Mouse (Mus musculus) CH12.LX (cell line): Measurements from ENCODE around the gene Tex13b.
"Not testable (repeated sequence)": the region's sequence is repeated elsewhere in the genome, so short reads cannot be mapped to it uniquely, and the experiment has no call there.

Experiments
- CTCF ChIP-seq, 2 experiments: IDR thresholded peaks in 1 of 2; conservative IDR thresholded peaks in 1 of 2; 2 replicates each; pipeline ENCODE4 v1.5.1; 2011 to 2012; ENCODE audit warnings: low read depth in 2 of 2, low read length in 2 of 2, improper control_type of control experiment in 1 of 2, inconsistent platforms in 1 of 2, mild to moderate bottlenecking in 1 of 2, moderate library complexity in 1 of 2
- EP300 ChIP-seq: IDR thresholded peaks from 2 replicates; pipeline ENCODE4 v1.6.1; 2011; ENCODE audit warnings: low read length, improper control_type of control experiment
- ETS1 ChIP-seq: conservative IDR thresholded peaks from 2 replicates; pipeline ENCODE4 v1.6.1; 2012; ENCODE audit warnings: low read depth, mild to moderate bottlenecking, inconsistent platforms, low read length, improper control_type of control experiment, moderate library complexity
- GABPA ChIP-seq: IDR thresholded peaks from 2 replicates; pipeline ENCODE4 v1.6.1; 2012; ENCODE audit warnings: low read depth, low read length, improper control_type of control experiment, inconsistent platforms; ENCODE audit not compliant: insufficient replicate concordance
- HCFC1 ChIP-seq: IDR thresholded peaks from 2 replicates; pipeline ENCODE4 v1.6.1; 2012; ENCODE audit warnings: low read depth, mild to moderate bottlenecking, inconsistent platforms, low read length, improper control_type of control experiment
- MYC ChIP-seq: IDR thresholded peaks from 2 replicates; pipeline ENCODE4 v1.6.1; 2011; ENCODE audit warnings: low read depth, mild to moderate bottlenecking, improper control_type of control experiment, low read length
- NELFE ChIP-seq: IDR thresholded peaks from 2 replicates; pipeline ENCODE4 v1.6.1; 2011; ENCODE audit warnings: low read depth, low read length, improper control_type of control experiment
- NRF1 ChIP-seq: IDR thresholded peaks from 2 replicates; pipeline ENCODE4 v1.6.1; 2014; ENCODE audit warnings: low read depth, mild to moderate bottlenecking, inconsistent platforms, low read length, improper control_type of control experiment, moderate library complexity
- POLR2A ChIP-seq: IDR thresholded peaks from 2 replicates; pipeline ENCODE4 v1.6.1; 2011; ENCODE audit warnings: low read depth, mild to moderate bottlenecking, improper control_type of control experiment, low read length
- RAD21 ChIP-seq: IDR thresholded peaks from 2 replicates; pipeline ENCODE4 v1.6.1; 2011; ENCODE audit warnings: low read depth, mild to moderate bottlenecking, low read length, improper control_type of control experiment, moderate library complexity
- SMC3 ChIP-seq: IDR thresholded peaks from 2 replicates; pipeline ENCODE4 v1.6.1; 2011; ENCODE audit warnings: low read depth, low read length, improper control_type of control experiment
- ZC3H11A ChIP-seq: IDR thresholded peaks from 2 replicates; pipeline ENCODE4 v1.6.1; 2012; ENCODE audit warnings: low read depth, mild to moderate bottlenecking, inconsistent platforms, low read length, improper control_type of control experiment
- ZNF384 ChIP-seq: IDR thresholded peaks from 2 replicates; pipeline ENCODE4 v1.6.1; 2012; ENCODE audit warnings: low read depth, low read length, improper control_type of control experiment, inconsistent platforms

- peak; percentile 79 for TF ChIP-seq ZNF384
- not testable (repeated sequence) for TF ChIP-seq POLR2A, HCFC1, EP300, GABPA, ETS1, ZC3H11A, NRF1, NELFE
- peak; percentile 18 to 62; a peak in 3 of 4 replicates for TF ChIP-seq CTCF (conservative IDR thresholded peaks at IDR 0.05 in 1 of 2, IDR thresholded peaks at IDR 0.05 in 1 of 2; ENCODE audit: low read depth in 2 of 2, low read length in 2 of 2)
- peak; percentile 48 for TF ChIP-seq RAD21
- TF ChIP-seq SMC3 = peak; percentile 41
- TF ChIP-seq MYC = peak; percentile 46; the same call in 1 of the 2 replicates
Measured at GRCm38 (mm10) chrX:140845401-140845800, 32.2 kb upstream of the Tex13b start.
